Mouse (Mus musculus) G1E (cell line): Measurements from ENCODE around the gene Selenoi.

Experiments
- CTCF ChIP-seq: IDR thresholded peaks from 2 replicates; pipeline ENCODE4 v1.5.1; 2012; ENCODE audit warnings: low read depth, low read length, inconsistent platforms, mixed read lengths
- GATA1 ChIP-seq: IDR thresholded peaks from 2 replicates; pipeline ENCODE4 v1.6.1; 2012; ENCODE audit warnings: borderline replicate concordance, low read length, inconsistent platforms, mixed read lengths

- TF ChIP-seq CTCF = no peak
- no peak for TF ChIP-seq GATA1
Measured at GRCm38 (mm10) chr5:30287106-30287882, 54.9 kb downstream of the Selenoi start.
